Mouse (Mus musculus) CH12.LX (cell line): Measurements from ENCODE around the gene Sidt1. TPM values are rescaled to one million over a fixed set of nuclear protein-coding genes. Genes with fewer than 3 reads are reported as not detected.

ENCODE experiments used
- DNase-seq: peaks from one replicate; pipeline ENCODE4 v3.0.0-alpha.2; 2013; ENCODE audit errors: extremely low read depth
- H3K27ac ChIP-seq: 2 replicates; pipeline ENCODE4 v1.5.1; 2012; ENCODE audit warnings: low read depth, mild to moderate bottlenecking, control low read depth, moderate library complexity; ENCODE audit not compliant: insufficient read depth
- H3K27me3 ChIP-seq: replicated peaks from 2 replicates; pipeline ENCODE3; 2012; ENCODE audit warnings: inconsistent platforms
- H3K36me3 ChIP-seq, 2 experiments: replicated peaks in 1 of 2; 2 replicates each; pipeline versions ENCODE3 to v1.6.1; 2012; ENCODE audit warnings: inconsistent platforms in 1 of 2, low read length in 1 of 2, mild to moderate bottlenecking in 1 of 2, mixed read lengths in 1 of 2, moderate library complexity in 1 of 2; ENCODE audit not compliant: control insufficient read depth in 1 of 2, insufficient read depth in 1 of 2
- H3K4me1 ChIP-seq, 2 experiments: 2 replicates each; pipeline ENCODE4 v1.6.1; 2012; ENCODE audit warnings: inconsistent platforms in 1 of 2, moderate library complexity in 1 of 2; ENCODE audit not compliant: insufficient read depth in 2 of 2, control insufficient read depth in 1 of 2
- H3K4me2 ChIP-seq: 2 replicates; pipeline ENCODE4 v1.6.1; 2012; ENCODE audit warnings: low read depth, mild to moderate bottlenecking, control low read depth; ENCODE audit not compliant: poor library complexity, insufficient read depth, severe bottlenecking
- H3K4me3 ChIP-seq, 3 experiments: fragments of 150-350 bp in 1 of 3; sonication (generic) in 1 of 3; replicated peaks in 1 of 3; 2 replicates each; pipeline versions ENCODE3 to v1.5.1; 2011 to 2012; ENCODE audit warnings: low read depth in 2 of 3, low read length in 2 of 3, mild to moderate bottlenecking in 2 of 3, moderate library complexity in 2 of 3, control low read depth in 1 of 3, improper control_type of control experiment in 1 of 3, inconsistent platforms in 1 of 3, mixed read lengths in 1 of 3; ENCODE audit not compliant: poor library complexity in 1 of 3
- H3K79me2 ChIP-seq: replicated peaks from 2 replicates; pipeline ENCODE4 v1.6.1; 2012; ENCODE audit warnings: mild to moderate bottlenecking, moderate library complexity; ENCODE audit not compliant: control insufficient read depth, poor library complexity, insufficient read depth, severe bottlenecking; ENCODE audit errors: extremely low read depth
- H3K9ac ChIP-seq: 2 replicates; pipeline ENCODE4 v1.6.1; 2012; ENCODE audit warnings: low read depth, mild to moderate bottlenecking, control low read depth, moderate library complexity; ENCODE audit not compliant: insufficient read depth
- H3K9me3 ChIP-seq: replicated peaks from 2 replicates; pipeline ENCODE3; 2012; ENCODE audit warnings: low read length, inconsistent platforms, mixed read lengths
- BHLHE40 ChIP-seq: IDR thresholded peaks from 2 replicates; pipeline ENCODE4 v1.6.1; 2011; ENCODE audit warnings: mild to moderate bottlenecking, low read depth, low read length, improper control_type of control experiment
- CHD1 ChIP-seq: IDR thresholded peaks from 2 replicates; pipeline ENCODE4 v1.6.1; 2012; ENCODE audit warnings: low read depth, low read length, improper control_type of control experiment, inconsistent platforms
- CTCF ChIP-seq, 2 experiments: IDR thresholded peaks in 1 of 2; conservative IDR thresholded peaks in 1 of 2; 2 replicates each; pipeline ENCODE4 v1.5.1; 2011 to 2012; ENCODE audit warnings: low read depth in 2 of 2, low read length in 2 of 2, improper control_type of control experiment in 1 of 2, inconsistent platforms in 1 of 2, mild to moderate bottlenecking in 1 of 2, moderate library complexity in 1 of 2
- ELF1 ChIP-seq: IDR thresholded peaks from 2 replicates; pipeline ENCODE4 v1.6.1; 2014; ENCODE audit warnings: low read depth, mild to moderate bottlenecking, inconsistent platforms, low read length, improper control_type of control experiment
- EP300 ChIP-seq: IDR thresholded peaks from 2 replicates; pipeline ENCODE4 v1.6.1; 2011; ENCODE audit warnings: low read length, improper control_type of control experiment
- ETS1 ChIP-seq: conservative IDR thresholded peaks from 2 replicates; pipeline ENCODE4 v1.6.1; 2012; ENCODE audit warnings: low read depth, mild to moderate bottlenecking, inconsistent platforms, low read length, improper control_type of control experiment, moderate library complexity
- HCFC1 ChIP-seq: IDR thresholded peaks from 2 replicates; pipeline ENCODE4 v1.6.1; 2012; ENCODE audit warnings: low read depth, mild to moderate bottlenecking, inconsistent platforms, low read length, improper control_type of control experiment
- JUN ChIP-seq: IDR thresholded peaks from 2 replicates; pipeline ENCODE4 v1.6.1; 2011; ENCODE audit warnings: low read depth, mild to moderate bottlenecking, low read length, improper control_type of control experiment, moderate library complexity; ENCODE audit not compliant: insufficient read depth
- JUND ChIP-seq: conservative IDR thresholded peaks from 2 replicates; pipeline ENCODE4 v1.6.1; 2011; ENCODE audit warnings: low read depth, low read length, improper control_type of control experiment
- KAT2A ChIP-seq: IDR thresholded peaks from 2 replicates; pipeline ENCODE4 v1.6.1; 2012; ENCODE audit warnings: low read length, improper control_type of control experiment, inconsistent platforms; ENCODE audit not compliant: insufficient replicate concordance
- MAFK ChIP-seq: IDR thresholded peaks from 2 replicates; pipeline ENCODE4 v1.6.1; 2011; ENCODE audit warnings: low read length, improper control_type of control experiment; ENCODE audit not compliant: insufficient replicate concordance
- MAX ChIP-seq: IDR thresholded peaks from 2 replicates; pipeline ENCODE4 v1.6.1; 2011; ENCODE audit warnings: low read length, improper control_type of control experiment
- MAZ ChIP-seq: IDR thresholded peaks from 2 replicates; pipeline ENCODE4 v1.6.1; 2012; ENCODE audit warnings: low read depth, mild to moderate bottlenecking, inconsistent platforms, low read length, improper control_type of control experiment, moderate library complexity
- MEF2A ChIP-seq: IDR thresholded peaks from 2 replicates; pipeline ENCODE4 v1.6.1; 2014; ENCODE audit warnings: low read depth, mild to moderate bottlenecking, inconsistent platforms, low read length, improper control_type of control experiment, borderline replicate concordance
- MYC ChIP-seq: IDR thresholded peaks from 2 replicates; pipeline ENCODE4 v1.6.1; 2011; ENCODE audit warnings: low read depth, mild to moderate bottlenecking, improper control_type of control experiment, low read length
- NELFE ChIP-seq: IDR thresholded peaks from 2 replicates; pipeline ENCODE4 v1.6.1; 2011; ENCODE audit warnings: low read depth, low read length, improper control_type of control experiment
- NRF1 ChIP-seq: IDR thresholded peaks from 2 replicates; pipeline ENCODE4 v1.6.1; 2014; ENCODE audit warnings: low read depth, mild to moderate bottlenecking, inconsistent platforms, low read length, improper control_type of control experiment, moderate library complexity
- POLR2A ChIP-seq: IDR thresholded peaks from 2 replicates; pipeline ENCODE4 v1.6.1; 2011; ENCODE audit warnings: low read depth, mild to moderate bottlenecking, improper control_type of control experiment, low read length
- RAD21 ChIP-seq: IDR thresholded peaks from 2 replicates; pipeline ENCODE4 v1.6.1; 2011; ENCODE audit warnings: low read depth, mild to moderate bottlenecking, low read length, improper control_type of control experiment, moderate library complexity
- RCOR1 ChIP-seq: conservative IDR thresholded peaks from 2 replicates; pipeline ENCODE4 v1.6.1; 2012; ENCODE audit warnings: low read depth, mild to moderate bottlenecking, inconsistent platforms, low read length, improper control_type of control experiment
- SIN3A ChIP-seq: IDR thresholded peaks from 2 replicates; pipeline ENCODE4 v1.6.1; 2012; ENCODE audit warnings: low read length, improper control_type of control experiment, inconsistent platforms
- TCF12 ChIP-seq: IDR thresholded peaks from 2 replicates; pipeline ENCODE4 v1.6.1; 2014; ENCODE audit warnings: low read depth, mild to moderate bottlenecking, inconsistent platforms, low read length, improper control_type of control experiment
- UBTF ChIP-seq: IDR thresholded peaks from 2 replicates; pipeline ENCODE4 v1.6.1; 2012; ENCODE audit warnings: low read depth, mild to moderate bottlenecking, inconsistent platforms, low read length, improper control_type of control experiment, moderate library complexity
- ZC3H11A ChIP-seq: IDR thresholded peaks from 2 replicates; pipeline ENCODE4 v1.6.1; 2012; ENCODE audit warnings: low read depth, mild to moderate bottlenecking, inconsistent platforms, low read length, improper control_type of control experiment
- ZNF384 ChIP-seq: IDR thresholded peaks from 2 replicates; pipeline ENCODE4 v1.6.1; 2012; ENCODE audit warnings: low read depth, low read length, improper control_type of control experiment, inconsistent platforms
- dilution Hi-C: fragments of 300-500 bp; cut with MboI; formaldehyde crosslinking; loops from 2 replicates; pipeline ENCODE4 v1.14.3; 2020; ENCODE audit warnings: low sequenced_read_pairs; ENCODE audit not compliant: extremely low pct_unique_long_range_greater_than_20kb, extremely low pct_ligation_motif_present
- in situ Hi-C: fragments of 300-500 bp; cut with MboI; formaldehyde crosslinking; loops from 3 replicates; pipeline ENCODE4 v1.14.3; 2019; ENCODE audit warnings: low sequenced_read_pairs, low pct_ligation_motif_present, low pct_unique_long_range_greater_than_20kb, mixed read lengths
- polyA plus RNA-seq: library from polyadenylated mRNA; unstranded; fragments of >175 nt; gene quantifications from 2 replicates; pipeline ENCODE4 v1.2.1, GENCODE M21; 2012; ENCODE audit warnings: low read depth; ENCODE audit not compliant: insufficient read length
- total RNA-seq, 2 experiments: library from RNA; depleted of rRNA; stranded (reverse); fragments of 300-350 nt in 1 of 2; fragments of >200 nt in 1 of 2; gene quantifications; 2 replicates each; pipeline ENCODE4 v1.2.3; 2012 to 2014

Sidt1 gene
- total and polyA plus RNA-seq, 3 experiments = not detected

GRCm38 (mm10) chr16:44249985-44250384 lies 83.0 kb downstream of the Sidt1 start:
- TF ChIP-seq RAD21 = no peak
- TF ChIP-seq BHLHE40 = no peak
- TF ChIP-seq RCOR1 = no peak
- TF ChIP-seq NRF1 = no peak
- TF ChIP-seq SIN3A = no peak
- TF ChIP-seq KAT2A = no peak
- no peak for TF ChIP-seq MYC
- TF ChIP-seq MAX = no peak
- TF ChIP-seq UBTF = no peak
- no peak for TF ChIP-seq MAFK
- Histone ChIP-seq H3K27ac (no peak overlapping the region), H3K36me3 (no peaks in the 10 kb centered on the region), H3K4me1 (peaks cover 0 to 3% of the 10 kb centered on the region in 2 experiments; a peak in 2 of 4 replicates), H3K4me3 (no peak overlapping the region), H3K9me3 (peaks cover 5% of the 10 kb centered on the region), H3K9ac (no peak overlapping the region), H3K4me2 (no peak overlapping the region), H3K79me2 (no peaks in the 10 kb centered on the region), H3K27me3 (peaks cover 7% of the 10 kb centered on the region)
- no peak for DNase-seq
- dilution Hi-C loops (no loop called here), in situ Hi-C loops (loop anchor here (10.0 kb wide), 1 partner anchor 95 kb away; the partner anchor contains the start of gene Spice1)

GRCm38 (mm10) chr16:44243323-44243722 lies 89.7 kb downstream of the Sidt1 start:
- TF ChIP-seq TCF12 = no peak
- TF ChIP-seq POLR2A = no peak
- TF ChIP-seq UBTF = no peak
- no peak for TF ChIP-seq MEF2A
- no peak for TF ChIP-seq ETS1
- no peak for TF ChIP-seq NELFE
- no peak for TF ChIP-seq ELF1
- TF ChIP-seq JUN = no peak
- no peak for TF ChIP-seq CTCF (conservative IDR thresholded peaks at IDR 0.05 in 1 of 2, IDR thresholded peaks at IDR 0.05 in 1 of 2; ENCODE audit: low read depth in 2 of 2, low read length in 2 of 2)
- TF ChIP-seq ZNF384 = no peak
- TF ChIP-seq CHD1 = no peak
- TF ChIP-seq MAZ = no peak
- no peak for TF ChIP-seq HCFC1
- TF ChIP-seq SIN3A = no peak
- TF ChIP-seq ZC3H11A = no peak
- TF ChIP-seq EP300 = no peak
- TF ChIP-seq JUND = no peak
- TF ChIP-seq KAT2A = no peak
- no peak for TF ChIP-seq MAFK
- Histone ChIP-seq H3K9ac (no peak overlapping the region), H3K27me3 (no peaks in the 10 kb centered on the region), H3K36me3 (no peaks in the 10 kb centered on the region), H3K79me2 (no peaks in the 10 kb centered on the region), H3K27ac (no peak overlapping the region), H3K4me2 (no peak overlapping the region), H3K9me3 (peaks cover 6% of the 10 kb centered on the region), H3K4me3 (no peak overlapping the region), H3K4me1 (peaks cover 7 to 18% of the 10 kb centered on the region in 2 experiments)
- in situ Hi-C loops = no loop called here
- dilution Hi-C loops = no loop called here
- DNase-seq = no peak
